Mouse (Mus musculus) forebrain, embryonic 10.5 days (tissue): ENCODE results near the gene Kansl3. TPM values are rescaled to one million over a fixed set of nuclear protein-coding genes. Genes with fewer than 3 reads are reported as not detected.

Experiments
- DNase-seq: peaks from one replicate; pipeline ENCODE4 v3.0.0-alpha.2; 2017; ENCODE audit warnings: low spot score; ENCODE audit errors: extremely low spot score
- H3K27ac ChIP-seq: fragments of 300-500 bp; sonication (generic); 2 replicates; pipeline ENCODE4 v1.5.1; 2016; ENCODE audit warnings: mild to moderate bottlenecking
- H3K27me3 ChIP-seq: fragments of 300-500 bp; sonication (generic); 2 replicates; pipeline ENCODE4 v1.6.1; 2016; ENCODE audit warnings: mild to moderate bottlenecking; ENCODE audit not compliant: poor library complexity, severe bottlenecking
- H3K36me3 ChIP-seq: fragments of 300-500 bp; sonication (generic); replicated peaks from 2 replicates; pipeline ENCODE4 v1.6.1; 2016; ENCODE audit warnings: mild to moderate bottlenecking, moderate library complexity
- H3K4me1 ChIP-seq: fragments of 300-500 bp; sonication (generic); 2 replicates; pipeline ENCODE4 v1.6.1; 2016
- H3K4me3 ChIP-seq: fragments of 300-500 bp; sonication (generic); 2 replicates; pipeline ENCODE4 v1.5.1; 2016; ENCODE audit warnings: mild to moderate bottlenecking, moderate library complexity
- H3K9me3 ChIP-seq: fragments of 300-500 bp; sonication (generic); 2 replicates; pipeline ENCODE4 v1.6.1; 2016; ENCODE audit warnings: mild to moderate bottlenecking, moderate library complexity
- WGBS: fragments of 180-500 bp; shearing (Covaris S2); methylation state at CpG from one replicate; pipeline ENCODE4 v1.1.7; 2016; 5-methylcytosine and 5-hydroxymethylcytosine counted together
- polyA plus RNA-seq: library from polyadenylated mRNA; unstranded; fragments of >200 nt; fragmentation: Nextera tagmentation; extraction: Ambion mirVana; gene quantifications from 2 replicates; pipeline ENCODE4 v1.2.1, GENCODE M21; 2016

Gene Kansl3
- polyA plus RNA-seq, 1 experiment from 2014 or later, result 50.6 TPM

GRCm38 (mm10) chr1:36308966-36309475 is 60.0 kb downstream of the Kansl3 start:
- no peaks in the 10 kb centered on the region for H3K9me3 ChIP-seq
- H3K27me3 ChIP-seq, result peaks cover 38% of the 10 kb centered on the region
- peak overlapping the region; percentile 63; the same call in 1 of the 2 replicates for H3K4me3 ChIP-seq
- H3K4me1 ChIP-seq, result peaks cover 24% of the 10 kb centered on the region
- WGBS, result 50% methylated on average over 9 of the region's 9 CpGs
- H3K27ac ChIP-seq, result no peak overlapping the region
- no peaks in the 10 kb centered on the region for H3K36me3 ChIP-seq
- DNase-seq, result no peak

- Histone ChIP-seq H3K27me3 (peaks cover 43% of the 10 kb centered on the region), H3K27ac (0 out of 2 replicates have a peak overlapping the region, but pooled peaks have one; percentile 32), H3K9me3 (no peaks in the 10 kb centered on the region), H3K4me1 (peaks cover 26% of the 10 kb centered on the region), H3K36me3 (no peaks in the 10 kb centered on the region), H3K4me3 (peak overlapping the region; percentile 63)
- no peak for DNase-seq
- 6% methylated on average over 12 of the region's 12 CpGs for WGBS
Measured at GRCm38 (mm10) chr1:36308451-36308901, 60.5 kb downstream of the Kansl3 start.

GRCm38 (mm10) chr1:36307495-36308280 is 61.3 kb downstream of the Kansl3 start, which contains the start of gene Arid5a:
Gene Arid5a, plus strand, starts transcription at chr1:36307733.
- no peaks in the 10 kb centered on the region for H3K9me3 ChIP-seq

GRCm38 (mm10) chr1:36307121-36307494 is 61.9 kb downstream of the Kansl3 start:
- Histone ChIP-seq H3K4me1 (peaks cover 33% of the 10 kb centered on the region), H3K36me3 (no peaks in the 10 kb centered on the region), H3K9me3 (no peaks in the 10 kb centered on the region), H3K4me3 (no peak overlapping the region; the same call in 1 of the 2 replicates), H3K27ac (no peak overlapping the region), H3K27me3 (peaks cover 57% of the 10 kb centered on the region)
- DNase-seq, result no peak
- 72% methylated on average over 7 of the region's 7 CpGs for WGBS

More at GRCm38 (mm10) chr1:36307495-36308280, 61.3 kb downstream of the Kansl3 start, which contains the start of gene Arid5a:
- H3K36me3 ChIP-seq, result no peaks in the 10 kb centered on the region
- H3K4me3 ChIP-seq, result peak within 1 kb of the TSS; percentile 63
- H3K4me1 ChIP-seq, result peaks cover 33% of the 10 kb centered on the region
- peaks cover 51% of the 10 kb centered on the region for H3K27me3 ChIP-seq
- under 1% methylated on average over 65 of the region's 65 CpGs for WGBS
- H3K27ac ChIP-seq, result peak within 1 kb of the TSS; percentile 72
- DNase-seq, result peak; percentile 91

GRCm38 (mm10) chr1:36306120-36306519 is 62.9 kb downstream of the Kansl3 start:
- DNase-seq, result no peak
- Histone ChIP-seq H3K4me3 (no peak overlapping the region), H3K9me3 (no peaks in the 10 kb centered on the region), H3K36me3 (no peaks in the 10 kb centered on the region), H3K4me1 (peaks cover 33% of the 10 kb centered on the region), H3K27me3 (peaks cover 65% of the 10 kb centered on the region), H3K27ac (no peak overlapping the region)
- 82% methylated on average over 6 of the region's 6 CpGs for WGBS

GRCm38 (mm10) chr1:36304764-36305163 is 64.2 kb downstream of the Kansl3 start:
- Histone ChIP-seq H3K36me3 (no peaks in the 10 kb centered on the region), H3K9me3 (no peaks in the 10 kb centered on the region), H3K4me3 (no peak overlapping the region), H3K27me3 (peaks cover 71% of the 10 kb centered on the region), H3K27ac (no peak overlapping the region), H3K4me1 (peaks cover 28% of the 10 kb centered on the region)
- DNase-seq, result no peak
- WGBS, result 75% methylated on average over 7 of the region's 7 CpGs

GRCm38 (mm10) chr1:36303381-36304320 is 65.3 kb downstream of the Kansl3 start:
- 9% methylated on average over 30 of the region's 30 CpGs for WGBS
- Histone ChIP-seq H3K4me1 (peaks cover 22% of the 10 kb centered on the region), H3K4me3 (peak overlapping the region; percentile 53), H3K9me3 (no peaks in the 10 kb centered on the region), H3K36me3 (no peaks in the 10 kb centered on the region), H3K27me3 (peaks cover 69% of the 10 kb centered on the region), H3K27ac (peak overlapping the region; percentile 70)
- DNase-seq, result no peak

- WGBS, result 18% methylated on average over 9 of the region's 9 CpGs
- peak overlapping the region; percentile 70 for H3K27ac ChIP-seq
- no peak for DNase-seq
Measured at GRCm38 (mm10) chr1:36302957-36303356, 66.0 kb downstream of the Kansl3 start.

GRCm38 (mm10) chr1:36302273-36302672 is 66.7 kb downstream of the Kansl3 start:
- no peak overlapping the region for H3K27ac ChIP-seq
- no peak overlapping the region for H3K4me3 ChIP-seq
- H3K36me3 ChIP-seq, result no peaks in the 10 kb centered on the region
- DNase-seq, result no peak
- no peaks in the 10 kb centered on the region for H3K9me3 ChIP-seq
- 81% methylated on average over 8 of the region's 8 CpGs for WGBS
- H3K27me3 ChIP-seq, result peaks cover 76% of the 10 kb centered on the region
- peaks cover 13% of the 10 kb centered on the region for H3K4me1 ChIP-seq

More at GRCm38 (mm10) chr1:36302957-36303356, 66.0 kb downstream of the Kansl3 start:
- peak overlapping the region; percentile 53 for H3K4me3 ChIP-seq
- no peaks in the 10 kb centered on the region for H3K36me3 ChIP-seq
- no peaks in the 10 kb centered on the region for H3K9me3 ChIP-seq
- H3K4me1 ChIP-seq, result peaks cover 15% of the 10 kb centered on the region
- H3K27me3 ChIP-seq, result peaks cover 69% of the 10 kb centered on the region

GRCm38 (mm10) chr1:36300486-36300885 is 68.5 kb downstream of the Kansl3 start:
- Histone ChIP-seq H3K36me3 (no peaks in the 10 kb centered on the region), H3K9me3 (no peaks in the 10 kb centered on the region), H3K27me3 (peaks cover 79% of the 10 kb centered on the region), H3K27ac (no peak overlapping the region), H3K4me1 (peaks cover 13% of the 10 kb centered on the region), H3K4me3 (no peak overlapping the region)
- 88% methylated on average over 6 of the region's 6 CpGs for WGBS
- no peak for DNase-seq

GRCm38 (mm10) chr1:36299676-36300075 is 69.3 kb downstream of the Kansl3 start:
- Histone ChIP-seq H3K4me3 (no peak overlapping the region), H3K36me3 (no peaks in the 10 kb centered on the region), H3K4me1 (peaks cover 13% of the 10 kb centered on the region), H3K27ac (no peak overlapping the region), H3K9me3 (no peaks in the 10 kb centered on the region), H3K27me3 (peaks cover 76% of the 10 kb centered on the region)
- WGBS, result 64% methylated on average over 2 of the region's 2 CpGs
- no peak for DNase-seq

- H3K27ac ChIP-seq, result no peak overlapping the region
- WGBS, result 26% methylated on average over 13 of the region's 13 CpGs
- H3K9me3 ChIP-seq, result no peaks in the 10 kb centered on the region
- no peak for DNase-seq
- H3K4me3 ChIP-seq, result no peak overlapping the region
- peaks cover 70% of the 10 kb centered on the region for H3K27me3 ChIP-seq
- H3K4me1 ChIP-seq, result peaks cover 13% of the 10 kb centered on the region
- H3K36me3 ChIP-seq, result no peaks in the 10 kb centered on the region
Measured at GRCm38 (mm10) chr1:36299126-36299525, 69.9 kb downstream of the Kansl3 start.
